Mouse (Mus musculus) right cerebral cortex, adult 18-20 months (tissue): ENCODE data around the gene Dffa.

Source experiments
- DNase-seq: peaks from one replicate; pipeline ENCODE4 v3.0.0; 2022; ENCODE audit warnings: mixed read lengths

Dffa gene

GRCm38 (mm10) chr4:149103875-149104561 is at the start of gene Dffa:
Gene Dffa, plus strand, starts transcription at chr4:149104146.
- peak; percentile 94 for DNase-seq

- no peak for DNase-seq
Observed at GRCm38 (mm10) chr4:149055847-149056246, 48.1 kb upstream of the Dffa start.

DNA sequence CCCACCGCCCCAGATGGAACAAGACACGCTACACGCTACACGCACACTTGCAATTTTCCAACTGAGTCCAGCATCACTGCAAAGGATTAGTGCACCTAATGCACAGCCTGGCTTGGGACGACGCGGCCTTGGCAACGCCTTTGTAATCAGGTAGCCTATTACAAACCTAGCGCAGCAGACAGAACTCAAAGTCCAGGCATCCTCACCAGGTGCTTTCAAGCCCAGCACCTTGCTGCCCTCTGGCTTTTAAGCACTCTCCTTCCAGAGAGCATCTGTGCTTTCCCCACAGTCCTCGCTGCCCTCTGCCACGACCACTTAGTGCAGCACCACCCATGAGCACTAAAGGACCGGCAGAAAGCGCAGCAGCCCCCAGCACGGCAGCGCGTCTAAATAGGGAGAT is 47.0 kb upstream of the Dffa start:
- no peak for DNase-seq

DNA sequence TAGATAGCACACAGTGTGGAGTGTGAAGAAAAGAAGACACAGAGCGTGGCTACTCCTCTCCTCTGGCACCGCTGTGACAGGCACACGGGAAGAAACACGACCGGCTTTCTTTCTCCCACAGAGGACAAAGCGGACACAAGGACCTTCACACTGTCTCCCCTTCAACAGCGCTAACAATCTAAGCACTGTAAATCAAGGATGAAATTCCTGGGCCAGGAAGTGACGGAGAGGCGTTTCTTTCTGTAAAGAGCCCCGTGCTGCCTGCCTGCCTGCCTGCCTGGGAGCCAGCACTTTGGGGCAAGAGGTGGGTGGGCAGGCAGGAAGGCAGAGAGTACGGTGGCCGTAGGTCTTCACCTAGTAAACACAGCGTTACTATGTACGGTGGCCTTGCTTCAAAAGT is 46.5 kb upstream of the Dffa start:
- no peak for DNase-seq

GRCm38 (mm10) chr4:149058298-149058697 is 45.6 kb upstream of the Dffa start:
- no peak for DNase-seq

- DNase-seq = no peak
Observed at GRCm38 (mm10) chr4:149059713-149060112, 44.2 kb upstream of the Dffa start.

DNA sequence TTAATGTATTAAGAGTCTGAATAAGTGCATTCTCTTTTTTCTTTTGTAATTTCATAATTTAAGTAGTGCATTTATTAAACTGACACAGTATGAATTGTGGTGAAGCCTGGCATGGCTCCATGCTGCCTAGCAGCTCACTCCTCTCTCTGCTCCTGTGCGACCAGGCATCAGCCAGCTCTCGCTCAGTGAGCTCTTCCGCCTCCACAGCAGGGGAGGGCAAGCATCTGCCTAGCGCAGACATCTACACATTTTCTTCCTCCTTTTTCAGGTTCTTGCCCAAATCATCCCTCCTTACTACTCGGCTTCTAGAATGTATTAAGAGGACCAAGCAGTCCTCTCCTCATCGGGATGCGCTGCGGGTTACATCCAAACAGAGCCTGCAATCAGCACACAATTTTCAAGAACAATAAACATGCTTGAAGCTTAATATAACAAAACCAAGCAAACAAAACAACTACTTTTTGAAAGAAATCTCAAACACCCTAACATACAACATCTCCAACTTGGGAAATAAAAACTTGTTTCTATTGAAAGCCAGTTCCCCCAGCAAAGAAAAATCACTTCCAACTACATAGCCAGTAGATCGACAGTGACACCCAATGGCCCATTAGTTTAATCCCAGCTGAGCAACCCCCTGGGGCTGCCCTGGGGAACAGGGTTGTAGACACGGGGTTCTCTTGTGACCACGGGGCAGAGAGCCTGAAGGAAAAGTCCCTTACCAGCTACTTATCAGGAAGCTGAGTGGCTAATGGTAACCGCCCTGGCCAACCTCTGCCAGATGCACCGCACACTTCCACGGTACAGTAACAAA is 43.1 kb upstream of the Dffa start:
- DNase-seq = peak; percentile 37

- DNase-seq = no peak
Observed at GRCm38 (mm10) chr4:149061432-149061718, 42.6 kb upstream of the Dffa start.

DNA sequence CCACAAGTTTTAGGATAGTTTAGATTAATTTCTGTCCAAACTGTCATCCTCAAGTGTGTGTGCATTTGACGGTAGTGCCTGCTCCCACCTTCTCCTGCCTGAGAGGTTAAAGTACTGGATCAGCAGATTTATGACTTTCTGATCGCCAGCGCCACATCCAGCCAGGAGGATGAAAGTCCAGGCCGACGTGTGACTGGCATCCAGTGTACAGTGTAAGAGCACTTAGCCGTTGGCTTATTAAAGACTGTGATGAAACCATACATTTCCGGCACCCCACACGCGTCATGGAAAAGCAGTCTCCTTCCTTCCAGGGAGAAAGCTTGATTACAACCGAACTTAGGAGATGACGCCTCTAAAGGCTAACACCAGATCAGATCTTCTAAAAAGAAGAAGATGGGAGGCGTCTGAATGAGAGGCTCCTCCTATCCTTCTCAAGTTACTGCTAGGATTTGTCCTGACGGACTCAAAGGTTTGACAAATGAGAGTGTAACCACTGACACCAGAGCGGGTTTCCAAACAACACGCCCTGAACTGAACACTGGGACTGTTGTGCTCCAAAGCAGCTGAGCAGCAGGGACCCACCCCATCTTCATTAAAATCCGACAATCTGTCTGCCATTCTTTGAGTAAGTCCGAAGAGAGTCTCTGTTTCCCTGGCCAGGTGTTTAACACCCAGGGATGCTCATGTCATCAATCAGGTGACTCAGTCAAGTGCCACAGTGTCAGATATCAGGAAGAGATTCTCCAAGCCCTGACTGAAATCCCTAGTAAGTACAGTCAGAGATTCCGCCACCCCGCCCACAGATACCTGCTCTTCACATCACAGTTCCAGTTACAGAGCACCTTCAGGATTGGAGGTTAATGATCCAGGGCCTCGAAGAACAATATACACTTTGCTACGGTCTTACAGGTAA is 41.3 kb upstream of the Dffa start:
- DNase-seq = no peak

DNA sequence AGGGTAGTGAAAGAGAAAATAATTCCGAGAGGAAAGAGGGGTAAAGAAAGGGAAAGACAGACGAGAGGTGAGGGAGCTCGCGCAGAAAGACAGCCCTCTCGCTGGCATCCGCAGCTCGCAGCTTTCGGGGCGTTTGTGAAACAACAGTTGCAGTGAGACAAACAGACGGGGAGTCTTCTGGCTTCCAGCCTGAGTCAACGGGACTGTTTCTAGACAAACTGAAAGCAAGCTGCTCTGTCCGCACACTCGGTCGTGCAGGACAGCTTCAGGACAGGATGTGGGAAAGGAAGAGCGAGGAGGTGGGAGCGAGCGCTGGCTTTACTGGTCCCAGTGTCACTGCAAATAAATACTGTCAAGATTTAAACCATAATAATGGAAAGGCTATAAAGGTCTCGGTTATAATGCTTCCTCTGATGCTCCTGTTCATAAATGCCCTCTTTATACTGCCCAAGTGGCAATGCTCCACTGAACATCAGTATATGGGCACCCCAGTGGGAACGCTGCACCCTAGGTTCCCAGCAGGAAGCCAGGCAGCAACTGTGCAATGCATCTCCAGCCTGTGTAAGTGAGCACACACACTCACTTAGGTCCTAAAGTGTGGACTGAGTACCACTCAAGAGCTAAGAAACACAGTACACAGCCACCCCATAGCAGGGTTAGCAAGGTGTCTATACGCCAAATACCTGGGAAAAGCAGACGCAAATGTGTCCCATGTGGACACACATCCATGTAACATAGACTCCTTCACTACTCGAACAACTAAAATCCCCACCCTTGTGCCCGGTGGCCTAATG is 39.7 kb upstream of the Dffa start:
- no peak for DNase-seq

DNA sequence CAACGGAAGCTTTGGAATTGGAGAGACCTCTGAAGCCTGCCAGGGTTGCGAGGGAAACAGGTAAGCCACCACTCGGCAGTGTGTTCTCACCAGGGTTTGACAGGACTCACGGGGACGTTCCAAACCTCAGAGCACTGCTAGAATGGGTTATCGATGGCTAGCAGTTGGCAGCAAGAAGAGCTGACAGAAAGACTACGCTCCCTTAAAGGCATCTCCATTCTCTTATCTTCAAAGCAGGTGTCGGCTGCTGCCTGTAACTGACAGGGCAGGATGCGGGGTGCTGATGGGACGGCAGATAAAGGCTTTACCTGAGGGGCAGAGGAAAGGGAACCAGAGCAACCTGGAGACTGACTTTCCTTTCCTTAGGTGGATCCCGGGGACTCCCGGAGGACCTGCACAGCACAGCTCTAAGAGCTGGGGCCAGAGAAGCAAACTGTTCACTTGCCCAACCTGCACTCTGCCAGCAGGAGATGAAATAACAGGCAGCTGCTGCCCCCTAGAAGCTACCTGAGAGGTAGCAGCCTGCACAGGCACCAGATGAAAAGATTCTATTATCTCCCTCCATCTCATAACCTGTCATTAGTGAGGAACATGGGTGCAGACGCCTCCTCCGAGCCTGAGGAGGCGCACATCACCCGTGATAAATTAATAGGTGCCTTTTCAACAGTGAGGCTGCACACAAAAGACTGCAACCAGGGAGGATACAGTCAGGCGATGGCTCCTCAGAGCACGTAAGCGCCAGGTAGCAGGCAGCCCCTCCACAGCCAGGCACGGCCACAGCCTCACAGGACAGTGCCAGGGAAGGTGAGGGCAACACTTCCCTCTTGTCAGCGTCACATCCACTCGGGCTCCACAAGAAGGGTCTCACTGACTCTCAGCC is 37.0 kb upstream of the Dffa start:
- DNase-seq = peak; percentile 32

DNA sequence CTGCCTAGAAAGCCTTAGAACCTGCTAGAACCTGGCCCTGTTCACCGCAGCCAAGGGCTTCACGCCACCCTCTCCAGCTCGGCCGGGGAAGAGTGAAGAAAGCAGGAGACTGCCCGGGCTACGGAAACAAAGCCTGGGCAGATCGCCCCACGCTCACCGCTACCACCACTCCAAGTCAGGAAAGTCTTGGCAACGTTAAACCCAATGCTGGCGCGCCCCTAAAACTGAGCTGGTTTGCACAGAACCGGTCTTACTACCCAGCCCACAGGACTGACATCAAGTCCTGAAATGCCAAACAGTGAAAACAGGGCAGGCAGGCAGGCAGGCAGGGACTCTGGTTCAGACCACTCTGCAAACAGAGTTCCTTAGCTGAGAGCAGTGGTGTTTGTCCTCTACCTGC is 28.9 kb upstream of the Dffa start:
- DNase-seq = no peak

DNA sequence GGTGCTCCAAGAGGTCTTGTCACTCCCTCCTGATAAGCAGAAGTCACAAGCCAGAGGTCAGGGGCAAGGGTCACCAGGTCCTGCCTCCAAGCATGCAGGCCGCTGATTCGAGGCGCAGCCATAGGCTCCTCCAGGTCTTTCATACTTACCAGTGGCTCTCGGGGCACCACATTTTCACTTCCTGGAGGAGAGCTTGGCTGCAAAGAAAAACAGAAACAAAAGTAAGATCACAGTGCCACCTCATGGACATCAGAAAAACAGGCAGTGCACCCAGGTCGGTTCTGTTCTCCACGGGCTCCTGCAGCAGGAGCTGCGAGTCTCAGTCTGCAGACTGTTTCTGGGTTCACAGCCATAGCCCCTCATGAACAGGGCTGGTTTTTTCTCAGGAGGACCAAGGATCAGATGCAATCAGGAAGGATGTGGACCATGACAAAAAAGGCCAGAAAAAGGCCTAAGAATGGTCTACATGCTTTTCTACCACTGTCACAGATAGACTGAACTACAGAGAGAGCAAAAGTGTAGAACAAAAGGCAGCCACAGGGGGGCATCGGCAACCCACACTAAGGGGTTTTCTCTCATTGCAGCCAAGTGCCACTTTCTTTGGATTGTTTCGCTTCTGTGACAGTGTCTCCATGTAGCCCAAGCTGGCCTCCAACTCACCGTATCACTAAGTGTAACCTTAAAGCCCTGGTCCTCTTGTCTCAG is 27.9 kb upstream of the Dffa start:
- DNase-seq = peak; percentile 74

- no peak for DNase-seq
Observed at GRCm38 (mm10) chr4:149078261-149078660, 25.7 kb upstream of the Dffa start.

- DNase-seq = no peak
Observed at GRCm38 (mm10) chr4:149079629-149080028, 24.3 kb upstream of the Dffa start.

DNA sequence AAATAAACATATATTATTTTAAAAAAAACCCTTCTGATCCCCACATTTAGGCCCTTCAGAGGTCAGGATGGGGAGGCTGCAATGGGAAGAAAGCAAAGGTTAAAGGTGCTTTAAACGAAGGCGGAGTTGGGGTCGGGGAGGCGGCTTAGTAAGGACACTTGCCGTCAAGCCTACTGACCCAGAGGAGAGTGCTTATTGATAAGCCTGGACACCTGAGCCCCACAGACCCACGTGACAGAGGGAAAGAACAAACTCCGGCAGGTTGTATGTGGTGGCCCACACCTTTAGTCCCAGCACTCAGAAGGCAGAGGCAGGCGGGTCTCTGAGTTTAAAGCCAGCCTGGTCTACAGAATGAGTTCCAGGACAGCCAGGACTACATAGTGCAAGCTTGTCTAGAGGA is 23.8 kb upstream of the Dffa start:
- no peak for DNase-seq

DNA sequence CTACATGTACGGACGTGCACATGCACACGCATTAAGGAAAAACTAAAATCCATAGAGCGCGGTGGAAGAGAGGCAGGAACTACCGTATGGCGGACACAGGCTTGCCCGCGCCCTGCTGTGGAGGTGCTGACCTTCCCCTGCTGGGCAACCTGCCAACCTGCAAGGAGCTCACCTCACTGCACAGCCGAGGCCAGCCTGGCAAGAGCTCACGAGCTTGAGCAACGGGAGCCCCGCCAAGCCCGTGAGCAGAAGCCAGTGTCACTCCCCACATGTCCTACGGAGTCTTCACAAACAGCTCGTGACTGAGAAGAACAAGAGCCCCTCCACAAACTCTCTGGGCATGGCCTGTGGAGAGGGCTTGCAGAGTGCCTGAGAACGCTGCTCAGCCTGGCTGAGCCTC is 22.4 kb upstream of the Dffa start:
- no peak for DNase-seq

- no peak for DNase-seq
Observed at GRCm38 (mm10) chr4:149085381-149085780, 18.6 kb upstream of the Dffa start.

- DNase-seq = no peak
Observed at GRCm38 (mm10) chr4:149091364-149091763, 12.6 kb upstream of the Dffa start.

- no peak for DNase-seq
Observed at GRCm38 (mm10) chr4:149097956-149098355, 6.0 kb upstream of the Dffa start.

GRCm38 (mm10) chr4:149098571-149098970 is 5.4 kb upstream of the Dffa start:
- no peak for DNase-seq
